Mouse (Mus musculus) left cerebral cortex, adult 18-20 months (tissue): Measurements from ENCODE around the gene Zfp524. TPM values are rescaled to one million over a fixed set of nuclear protein-coding genes. Genes with fewer than 3 reads are reported as not detected.
"Not testable (repeated sequence)": the region's sequence is repeated elsewhere in the genome, so short reads cannot be mapped to it uniquely, and the experiment has no call there.

Source experiments
- DNase-seq, 2 experiments: peaks; one replicate each; pipeline ENCODE4 v3.0.0; 2021 to 2022; ENCODE audit warnings: low spot score in 2 of 2, mixed read lengths in 1 of 2
- long read RNA-seq, 2 experiments: library from polyadenylated mRNA; stranded (forward); transcript quantifications; one replicate each; pipeline ENCODE4 v2.0.0; 2021
- total RNA-seq, 2 experiments: library from RNA; stranded (reverse); gene quantifications; 2 replicates each; pipeline ENCODE4 v1.2.3; 2021

The Zfp524 gene
- total RNA-seq = 1 to 10 TPM; 7.4 to 7.8 TPM
- long read RNA-seq, experiment 1, transcript Zfp524-201 (2 exons, 1,142 nt) = major isoform, 7 of 8 reads
- long read RNA-seq, experiment 1, partial matches to known transcripts = 0 of 8 reads
- long read RNA-seq, experiment 1, other reads (novel, unspliced or antisense) = 0 of 8 reads
- long read RNA-seq, experiment 2, transcript Zfp524-201 (2 exons, 1,142 nt) = major isoform, 11 of 12 reads
- long read RNA-seq, experiment 2, partial matches to known transcripts = 0 of 12 reads
- long read RNA-seq, experiment 2, other reads (novel, unspliced or antisense) = 1 of 12 reads

- DNase-seq = peak; percentile 95 to 97
Measured at GRCm38 (mm10) chr7:5014251-5015117, at the start of gene Zfp524, which contains the start of gene Fiz1. Gene Zfp524, plus strand, starts transcription at chr7:5014415. Gene Fiz1, minus strand, starts transcription at chr7:5014697.

- DNase-seq = no peak
Measured at GRCm38 (mm10) chr7:4964988-4965387, 49.2 kb upstream of the Zfp524 start.

- no peak for DNase-seq
Measured at GRCm38 (mm10) chr7:4971068-4971467, 43.1 kb upstream of the Zfp524 start, which contains the start of gene Sbk3. Gene Sbk3, minus strand, starts transcription at chr7:4971168.

- no peak for DNase-seq
Measured at GRCm38 (mm10) chr7:4971710-4972109, 42.5 kb upstream of the Zfp524 start.

GRCm38 (mm10) chr7:4972321-4973047 is 41.7 kb upstream of the Zfp524 start:
- DNase-seq = no peak

GRCm38 (mm10) chr7:4975455-4975854 is 38.8 kb upstream of the Zfp524 start:
- DNase-seq = no peak

GRCm38 (mm10) chr7:4976832-4977231 is 37.4 kb upstream of the Zfp524 start:
- no peak for DNase-seq

GRCm38 (mm10) chr7:4988250-4988649 is 26.0 kb upstream of the Zfp524 start:
- no peak for DNase-seq

- no peak for DNase-seq
Measured at GRCm38 (mm10) chr7:4993347-4993998, 20.7 kb upstream of the Zfp524 start.

- no peak for DNase-seq
Measured at GRCm38 (mm10) chr7:4993999-4994788, 20.0 kb upstream of the Zfp524 start.

- no peak for DNase-seq
Measured at GRCm38 (mm10) chr7:4995268-4996002, 18.8 kb upstream of the Zfp524 start.

GRCm38 (mm10) chr7:4996003-4996895 is 18.0 kb upstream of the Zfp524 start, which contains the start of gene Zfp579:
Gene Zfp579, minus strand, starts transcription at chr7:4996158.
- DNase-seq = peak; percentile 91 to 95

- DNase-seq = no peak
Measured at GRCm38 (mm10) chr7:4996934-4997333, 17.3 kb upstream of the Zfp524 start.

GRCm38 (mm10) chr7:4999876-5000275 is 14.3 kb upstream of the Zfp524 start:
- peak in 1 of 2 experiments; percentile 19 for DNase-seq

- DNase-seq = not testable (repeated sequence)
Measured at GRCm38 (mm10) chr7:5002876-5003275, 11.3 kb upstream of the Zfp524 start.

- no peak for DNase-seq
Measured at GRCm38 (mm10) chr7:5008229-5008628, 6.0 kb upstream of the Zfp524 start.

- DNase-seq = no peak
Measured at GRCm38 (mm10) chr7:5012681-5013513, 1.3 kb upstream of the Zfp524 start.
